Mouse (Mus musculus) heart, embryonic 14.5 days (tissue): Measurements from ENCODE around the gene Pi4ka. TPM values are rescaled to one million over a fixed set of nuclear protein-coding genes. Genes with fewer than 3 reads are reported as not detected.

Experiments
- ATAC-seq: fragments of 200-750 bp; cut with Nextera tagmentation; 2 replicates; pipeline ENCODE4 v1.8.0; 2017; ENCODE audit warnings: low read depth, moderate TSS enrichment; ENCODE audit not compliant: insufficient number of reproducible peaks, insufficient read depth, low FRiP score
- H3K27ac ChIP-seq, 2 experiments: fragments of 200-500 bp in 1 of 2; fragments of 300-500 bp in 1 of 2; sonication (generic) in 1 of 2; replicated peaks in 1 of 2; 2 replicates each; pipeline ENCODE4 v1.5.1; 2012 to 2014; ENCODE audit warnings: low read depth in 2 of 2, low read length in 2 of 2, control low read depth in 1 of 2, mild to moderate bottlenecking in 1 of 2, mixed read lengths in 1 of 2; ENCODE audit not compliant: control insufficient read depth in 1 of 2, insufficient read depth in 1 of 2
- H3K27me3 ChIP-seq: fragments of 300-500 bp; sonication (generic); 2 replicates; pipeline ENCODE4 v1.6.1; 2014; ENCODE audit warnings: mild to moderate bottlenecking, low read length, control low read depth; ENCODE audit not compliant: control insufficient read depth, insufficient read depth
- H3K36me3 ChIP-seq: fragments of 300-500 bp; sonication (generic); 2 replicates; pipeline ENCODE4 v1.6.1; 2014; ENCODE audit warnings: mild to moderate bottlenecking, control low read depth, low read length, mixed read lengths; ENCODE audit not compliant: control insufficient read depth, insufficient read depth
- H3K4me1 ChIP-seq, 2 experiments: fragments of 200-500 bp in 1 of 2; fragments of 300-500 bp in 1 of 2; sonication (generic) in 1 of 2; 2 replicates each; pipeline ENCODE4 v1.6.1; 2012 to 2014; ENCODE audit warnings: low read length in 2 of 2, control low read depth in 1 of 2, mixed read lengths in 1 of 2; ENCODE audit not compliant: control insufficient read depth in 2 of 2, insufficient read depth in 2 of 2
- H3K4me2 ChIP-seq: fragments of 300-500 bp; sonication (generic); 2 replicates; pipeline ENCODE4 v1.6.1; 2014; ENCODE audit warnings: mild to moderate bottlenecking, low read length
- H3K4me3 ChIP-seq, 2 experiments: fragments of 200-500 bp in 1 of 2; fragments of 300-500 bp in 1 of 2; sonication (generic) in 1 of 2; 2 replicates each; pipeline ENCODE4 v1.5.1; 2012 to 2014; ENCODE audit warnings: low read length in 2 of 2, mild to moderate bottlenecking in 2 of 2, control low read depth in 1 of 2, low read depth in 1 of 2, moderate library complexity in 1 of 2; ENCODE audit not compliant: control insufficient read depth in 1 of 2, insufficient read depth in 1 of 2
- H3K9ac ChIP-seq: fragments of 300-500 bp; sonication (generic); 2 replicates; pipeline ENCODE4 v1.6.1; 2014; ENCODE audit warnings: mild to moderate bottlenecking, low read length
- H3K9me3 ChIP-seq: fragments of 300-500 bp; sonication (generic); 2 replicates; pipeline ENCODE4 v1.6.1; 2016; ENCODE audit warnings: low read length, control low read depth; ENCODE audit not compliant: control insufficient read depth
- WGBS: fragments of 180-500 bp; shearing (Covaris S2); extraction: QIAGEN DNeasy Blood & Tissue Kit; methylation state at CpG from one replicate; pipeline ENCODE4 v1.1.7; 2014; 5-methylcytosine and 5-hydroxymethylcytosine counted together
- polyA plus RNA-seq: library from polyadenylated mRNA; unstranded; fragments of >200 nt; fragmentation: Nextera tagmentation; extraction: Ambion mirVana; gene quantifications from 2 replicates; pipeline ENCODE4 v1.2.1, GENCODE M21; 2014

Pi4ka gene
- polyA plus RNA-seq, 1 experiment from 2014 or later = 40.5 TPM

DNA sequence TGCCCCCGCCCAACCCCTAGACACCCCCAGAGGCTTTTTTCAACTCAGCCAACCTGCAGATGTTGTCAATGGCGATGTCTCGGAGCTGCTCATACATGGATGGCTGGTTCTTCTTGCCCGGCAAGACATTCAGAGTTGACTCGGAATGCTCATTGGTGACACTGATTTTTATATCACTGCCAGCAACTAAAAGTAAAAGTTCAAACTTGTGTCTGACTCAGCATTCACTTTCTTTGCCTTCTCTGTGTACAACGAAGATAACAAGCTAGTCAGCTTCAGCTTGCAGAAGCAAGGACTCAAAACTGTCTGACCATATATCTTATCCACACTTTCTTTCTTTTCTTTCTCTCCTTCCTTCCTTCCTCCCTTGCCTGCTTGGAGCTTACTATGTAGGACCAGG lies 50.1 kb downstream of the Pi4ka start:
- Histone ChIP-seq H3K4me2 (no peak overlapping the region), H3K4me3 (no peak overlapping the region), H3K27ac (no peak overlapping the region), H3K36me3 (peaks cover 72% of the 10 kb centered on the region), H3K4me1 (no peaks in the 10 kb centered on the region), H3K9me3 (no peaks in the 10 kb centered on the region), H3K9ac (no peak overlapping the region), H3K27me3 (no peaks in the 10 kb centered on the region)
- 87% methylated on average over 6 of the region's 6 CpGs for WGBS
- no peak for ATAC-seq

DNA sequence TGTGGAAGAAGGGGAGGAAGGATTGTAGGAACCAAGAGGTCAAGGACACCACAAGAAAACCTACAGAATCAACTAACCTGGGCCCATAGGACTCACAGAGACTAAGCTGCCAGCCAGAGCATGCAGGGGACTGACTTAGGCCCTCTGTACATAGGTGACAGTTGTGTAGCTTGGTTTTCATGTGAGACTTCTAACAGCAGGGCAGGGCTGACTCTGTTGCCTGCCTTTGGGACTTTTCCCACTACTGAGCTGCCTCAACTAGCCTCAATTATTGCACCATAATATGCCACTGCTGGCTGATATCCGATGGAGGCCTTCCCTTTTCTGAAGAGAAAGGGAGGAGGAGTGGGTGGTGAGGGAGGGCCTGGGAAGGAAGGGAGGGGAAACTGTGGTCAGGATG lies 59.3 kb downstream of the Pi4ka start:
- Histone ChIP-seq H3K9ac (no peak overlapping the region), H3K27me3 (no peaks in the 10 kb centered on the region), H3K9me3 (no peaks in the 10 kb centered on the region), H3K4me1 (no peaks in the 10 kb centered on the region), H3K4me2 (no peak overlapping the region), H3K36me3 (peaks cover 74% of the 10 kb centered on the region), H3K4me3 (no peak overlapping the region), H3K27ac (no peak overlapping the region)
- 89% methylated on average over 1 of the region's 1 CpGs for WGBS
- ATAC-seq = no peak

- Histone ChIP-seq H3K4me2 (no peak overlapping the region), H3K9me3 (no peaks in the 10 kb centered on the region), H3K4me1 (no peaks in the 10 kb centered on the region), H3K27ac (no peak overlapping the region), H3K36me3 (peaks cover 64% of the 10 kb centered on the region), H3K4me3 (no peak overlapping the region), H3K9ac (no peak overlapping the region), H3K27me3 (no peaks in the 10 kb centered on the region)
- ATAC-seq = no peak
- WGBS = 79% methylated on average over 2 of the region's 2 CpGs
Measured at GRCm38 (mm10) chr16:17345813-17346155, 60.3 kb downstream of the Pi4ka start.

DNA sequence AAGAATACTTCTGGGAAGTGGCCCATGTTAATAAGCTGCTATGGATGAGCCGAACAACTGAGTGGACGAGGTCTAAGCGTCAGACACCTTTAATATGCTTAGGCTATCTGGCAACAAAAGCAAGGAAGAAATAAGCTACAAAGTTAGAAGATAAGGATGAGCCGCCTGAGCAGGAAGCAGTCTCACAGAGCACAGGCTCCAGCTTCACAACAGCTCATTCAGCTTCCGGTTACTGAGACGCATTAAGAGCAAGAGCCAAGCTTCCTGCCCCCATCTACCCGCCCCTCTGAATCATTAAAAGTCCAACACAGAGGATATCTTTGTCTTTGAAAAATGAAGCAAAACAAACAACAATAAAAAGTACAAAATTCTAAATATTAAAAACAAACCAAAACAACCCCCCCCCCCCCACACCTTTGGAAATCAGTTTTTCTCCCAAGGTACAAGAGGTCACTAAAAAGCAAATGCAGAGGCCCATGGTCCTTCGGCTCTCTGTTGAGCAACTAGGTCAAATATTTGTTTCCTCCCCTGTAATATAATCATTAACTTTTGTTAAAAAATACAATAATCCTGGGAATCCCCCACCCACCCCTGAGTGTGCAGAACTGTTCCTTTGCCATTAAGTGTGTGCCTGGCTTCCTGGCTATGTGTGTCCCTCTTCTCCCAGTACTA lies 60.8 kb downstream of the Pi4ka start:
- no peak overlapping the region for H3K4me3 ChIP-seq
- WGBS = 73% methylated on average over 8 of the region's 8 CpGs
- no peak for ATAC-seq
- no peaks in the 10 kb centered on the region for H3K4me1 ChIP-seq
- H3K27me3 ChIP-seq = no peaks in the 10 kb centered on the region
- no peak overlapping the region for H3K4me2 ChIP-seq
- H3K27ac ChIP-seq = no peak overlapping the region
- no peak overlapping the region for H3K9ac ChIP-seq
- no peaks in the 10 kb centered on the region for H3K9me3 ChIP-seq
- H3K36me3 ChIP-seq = peaks cover 59% of the 10 kb centered on the region

- H3K4me3 ChIP-seq = no peak overlapping the region
- no peak for ATAC-seq
Measured at GRCm38 (mm10) chr16:17341847-17342246, 64.3 kb downstream of the Pi4ka start.

GRCm38 (mm10) chr16:17340705-17341104 lies 65.4 kb downstream of the Pi4ka start:
- ATAC-seq = no peak
- no peaks in the 10 kb centered on the region for H3K27me3 ChIP-seq

More at GRCm38 (mm10) chr16:17341847-17342246, 64.3 kb downstream of the Pi4ka start:
- Histone ChIP-seq H3K4me1 (no peaks in the 10 kb centered on the region), H3K4me2 (no peak overlapping the region), H3K36me3 (peaks cover 44% of the 10 kb centered on the region), H3K9ac (no peak overlapping the region), H3K27me3 (no peaks in the 10 kb centered on the region), H3K27ac (no peak overlapping the region), H3K9me3 (no peaks in the 10 kb centered on the region)
- 82% methylated on average over 4 of the region's 4 CpGs for WGBS

DNA sequence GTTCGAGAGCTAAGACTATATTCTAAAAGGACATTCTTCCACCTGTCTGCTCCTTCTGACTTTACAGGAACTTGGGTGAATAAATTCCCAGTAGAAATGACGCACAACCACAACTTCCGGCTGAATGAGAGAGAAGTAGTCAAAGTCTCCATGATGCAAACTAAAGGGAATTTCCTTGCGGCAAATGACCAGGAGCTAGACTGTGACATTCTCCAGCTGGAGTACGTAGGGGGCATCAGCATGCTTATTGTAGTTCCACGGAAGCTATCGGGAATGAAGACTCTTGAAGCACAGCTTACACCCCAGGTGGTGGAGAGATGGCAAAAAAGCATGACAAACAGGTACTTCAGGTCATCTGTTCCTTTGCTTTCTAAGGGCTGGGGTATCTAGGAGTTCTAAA lies 66.4 kb downstream of the Pi4ka start:
- no peaks in the 10 kb centered on the region for H3K4me1 ChIP-seq
- no peak for ATAC-seq
- H3K27me3 ChIP-seq = no peaks in the 10 kb centered on the region
- no peaks in the 10 kb centered on the region for H3K9me3 ChIP-seq
- H3K9ac ChIP-seq = no peak overlapping the region
- H3K36me3 ChIP-seq = peaks cover 43% of the 10 kb centered on the region
- H3K4me3 ChIP-seq = no peak overlapping the region
- H3K4me2 ChIP-seq = no peak overlapping the region
- 83% methylated on average over 7 of the region's 7 CpGs for WGBS
- no peak overlapping the region for H3K27ac ChIP-seq

More at GRCm38 (mm10) chr16:17340705-17341104, 65.4 kb downstream of the Pi4ka start:
- Histone ChIP-seq H3K27ac (no peak overlapping the region), H3K9ac (no peak overlapping the region), H3K4me3 (no peak overlapping the region), H3K9me3 (no peaks in the 10 kb centered on the region), H3K4me1 (no peaks in the 10 kb centered on the region), H3K36me3 (peaks cover 47% of the 10 kb centered on the region), H3K4me2 (no peak overlapping the region)
- 87% methylated on average over 2 of the region's 2 CpGs for WGBS

DNA sequence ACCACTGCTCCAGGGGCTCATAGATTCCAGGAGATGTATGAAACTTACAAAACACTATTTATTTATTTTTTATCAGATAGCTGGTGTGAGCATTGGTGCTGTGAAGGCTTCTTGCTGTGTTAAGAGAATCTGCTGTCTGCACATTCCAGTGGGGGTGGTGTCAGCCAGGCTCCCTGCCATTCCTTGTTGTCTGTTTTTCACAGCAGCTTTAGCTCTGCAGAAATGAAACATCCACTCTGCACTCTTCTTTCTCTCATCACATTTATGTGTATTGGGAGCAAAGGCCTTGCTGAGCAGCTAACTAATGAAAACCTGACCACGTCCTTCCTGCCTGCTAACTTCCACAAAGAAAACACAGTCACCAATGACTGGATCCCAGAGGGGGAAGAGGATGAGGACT lies 70.0 kb downstream of the Pi4ka start:
- no peaks in the 10 kb centered on the region for H3K4me1 ChIP-seq
- WGBS = 40% methylated on average over 1 of the region's 1 CpGs
- H3K9me3 ChIP-seq = no peaks in the 10 kb centered on the region
- no peak for ATAC-seq
- peaks cover 26% of the 10 kb centered on the region for H3K36me3 ChIP-seq
- H3K27me3 ChIP-seq = no peaks in the 10 kb centered on the region
- no peak overlapping the region for H3K4me3 ChIP-seq
- no peak overlapping the region for H3K27ac ChIP-seq
- H3K4me2 ChIP-seq = no peak overlapping the region
- no peak overlapping the region for H3K9ac ChIP-seq
